8 mouse cellular contexts compared by ENCODE assay signal in genomic region chr19:37434263-37434951, GRCm38 (mm10). TPM values are rescaled to one million over a fixed set of nuclear protein-coding genes. Genes with fewer than 3 reads are reported as not detected.
DNase-seq lines count a peak whose midpoint lies in the region; ATAC-seq lines count a peak whose summit lies in the region.

TSS of gene Hhex (plus strand) at chr19:37434810.

- peak within 1 kb of the TSS; percentile 40 for H3K4me3 ChIP-seq in embryonic facial prominence, embryonic 12.5 days
- H3K4me3 ChIP-seq in heart, embryonic 13.5 days: peak within 1 kb of the TSS; percentile 73
- peak within 1 kb of the TSS; percentile 56 for H3K4me3 ChIP-seq in kidney, embryonic 15.5 days (replicated peaks)
- peak within 1 kb of the TSS; percentile 74 for H3K4me3 ChIP-seq in liver, embryonic 16.5 days (ENCODE audit: low read depth, low read length)

- no peaks in the 10 kb centered on the region for H3K36me3 ChIP-seq in embryonic facial prominence, embryonic 12.5 days
- H3K36me3 ChIP-seq in heart, embryonic 13.5 days: no peaks in the 10 kb centered on the region
- H3K36me3 ChIP-seq in kidney, embryonic 15.5 days: no peaks in the 10 kb centered on the region
- H3K36me3 ChIP-seq in liver, embryonic 16.5 days (ENCODE audit: control insufficient read depth, insufficient read depth): no peaks in the 10 kb centered on the region
- peaks cover 10% of the 10 kb centered on the region for H3K36me3 ChIP-seq in splenic B cell, adult 2 months (ENCODE audit: control insufficient read depth, insufficient read depth, low read length, poor library complexity, severe bottlenecking)

- no peak for ATAC-seq in cerebellum, adult (ENCODE audit: insufficient number of reproducible peaks, low FRiP score, low TSS enrichment)
- peak; percentile 74 for ATAC-seq in embryonic facial prominence, embryonic 12.5 days (ENCODE audit: insufficient number of reproducible peaks, insufficient read depth, low FRiP score, low TSS enrichment)
- peak; percentile 64 for ATAC-seq in heart, embryonic 13.5 days (ENCODE audit: extremely low read depth, insufficient number of reproducible peaks, low FRiP score, low TSS enrichment)
- peak; percentile 83 for ATAC-seq in kidney, embryonic 15.5 days (replicated peaks; ENCODE audit: low FRiP score)
- peak; percentile 82 for ATAC-seq in liver, embryonic 16.5 days (ENCODE audit: low read depth)

- H3K4me2 ChIP-seq in embryonic facial prominence, embryonic 12.5 days (replicated peaks): peak within 1 kb of the TSS; percentile 63
- H3K4me2 ChIP-seq in heart, embryonic 13.5 days: peak within 1 kb of the TSS; percentile 89
- peak within 1 kb of the TSS; percentile 77 for H3K4me2 ChIP-seq in kidney, embryonic 15.5 days
- H3K4me2 ChIP-seq in liver, embryonic 16.5 days (ENCODE audit: low read depth, low read length): peak within 1 kb of the TSS; percentile 66

- H3K9ac ChIP-seq in embryonic facial prominence, embryonic 12.5 days: peak within 1 kb of the TSS; percentile 38
- peak within 1 kb of the TSS; percentile 88 for H3K9ac ChIP-seq in heart, embryonic 13.5 days
- H3K9ac ChIP-seq in kidney, embryonic 15.5 days: peak within 1 kb of the TSS; percentile 58
- peak within 1 kb of the TSS; percentile 77 for H3K9ac ChIP-seq in liver, embryonic 16.5 days (ENCODE audit: low read depth, low read length)

- peaks cover 79% of the 10 kb centered on the region for H3K27me3 ChIP-seq in embryonic facial prominence, embryonic 12.5 days
- H3K27me3 ChIP-seq in heart, embryonic 13.5 days (replicated peaks): peaks cover 94% of the 10 kb centered on the region
- H3K27me3 ChIP-seq in kidney, embryonic 15.5 days: peaks cover 96% of the 10 kb centered on the region
- H3K27me3 ChIP-seq in liver, embryonic 16.5 days (ENCODE audit: control insufficient read depth, insufficient read depth, low read depth, low read length): peaks cover 50% of the 10 kb centered on the region
- no peaks in the 10 kb centered on the region for H3K27me3 ChIP-seq in splenic B cell, adult 2 months (ENCODE audit: control insufficient read depth, insufficient read depth, low read length, poor library complexity, severe bottlenecking)

- peaks cover 13% of the 10 kb centered on the region for H3K4me1 ChIP-seq in embryonic facial prominence, embryonic 12.5 days
- H3K4me1 ChIP-seq in heart, embryonic 13.5 days: peaks cover 34% of the 10 kb centered on the region
- H3K4me1 ChIP-seq in kidney, embryonic 15.5 days: peaks cover 36% of the 10 kb centered on the region
- peaks cover 3% of the 10 kb centered on the region for H3K4me1 ChIP-seq in liver, embryonic 16.5 days (ENCODE audit: control insufficient read depth, low read depth, low read length)

- peak; percentile 10 for DNase-seq in cerebellum, adult 9-11 months
- DNase-seq in neural tube, embryonic 10.5 days (ENCODE audit: extremely low spot score, low spot score): peak; percentile 64
- peak; percentile 90 for DNase-seq in splenic B cell, adult 2 months (ENCODE audit: low read depth, low spot score)

- peak within 1 kb of the TSS; percentile 37; the same call in 1 of the 2 replicates for H3K27ac ChIP-seq in embryonic facial prominence, embryonic 12.5 days
- H3K27ac ChIP-seq in heart, embryonic 13.5 days (replicated peaks): peak within 1 kb of the TSS; percentile 91
- peak within 1 kb of the TSS; percentile 87 for H3K27ac ChIP-seq in kidney, embryonic 15.5 days
- peak within 1 kb of the TSS; percentile 85 for H3K27ac ChIP-seq in liver, embryonic 16.5 days (ENCODE audit: low read length)

- 0% methylated on average over 62 of the region's 79 CpGs for WGBS in embryonic facial prominence, embryonic 12.5 days
- WGBS in heart, embryonic 13.5 days: under 1% methylated on average over 58 of the region's 79 CpGs
- WGBS in kidney, embryonic 15.5 days: under 1% methylated on average over 49 of the region's 79 CpGs
- under 1% methylated on average over 76 of the region's 79 CpGs for WGBS in liver, embryonic 16.5 days (ENCODE audit: insufficient replicate concordance)

- no peaks in the 10 kb centered on the region for H3K9me3 ChIP-seq in embryonic facial prominence, embryonic 12.5 days
- H3K9me3 ChIP-seq in heart, embryonic 13.5 days: 0 out of 2 replicates have a peak, but pooled peaks cover 3% of the 10 kb centered on the region
- H3K9me3 ChIP-seq in kidney, embryonic 15.5 days (replicated peaks): no peaks in the 10 kb centered on the region
- no peaks in the 10 kb centered on the region for H3K9me3 ChIP-seq in liver, embryonic 16.5 days (replicated peaks; ENCODE audit: control insufficient read depth, low read length)

RNA-seq across cellular contexts. Expression of gene Hhex, which starts in this region (rescaled TPM):
- 7.8 and 8.7 TPM in 2 replicates for polyA plus RNA-seq in embryonic facial prominence, embryonic 12.5 days (2016; fragmentation: Nextera tagmentation; extraction: Ambion mirVana)
- polyA plus RNA-seq in heart, embryonic 13.5 days (2015; fragmentation: Nextera tagmentation; extraction: Ambion mirVana): 14.6 and 15.1 TPM in 2 replicates
- 17.4 and 19.9 TPM in 2 replicates for polyA plus RNA-seq in kidney, embryonic 15.5 days (2015; fragmentation: Nextera tagmentation; extraction: Ambion mirVana)
- 34.2 and 34.6 TPM in 2 replicates for polyA plus RNA-seq in liver, embryonic 16.5 days (2015; fragmentation: Nextera tagmentation; extraction: Ambion mirVana)

Comparison
In these comparisons a context has a peak if more than half of its experiments do, and no peak if none do; other contexts are left out.
1. DNase-seq: peak in every context shown above with its lines; median percentile 90 in splenic B cell, adult 2 months; 64 in neural tube, embryonic 10.5 days; 10 in cerebellum, adult 9-11 months.
2. H3K27ac ChIP-seq: peak in every context shown above with its lines; median percentile 91 in heart, embryonic 13.5 days; 87 in kidney, embryonic 15.5 days; 85 in liver, embryonic 16.5 days; 37 in embryonic facial prominence, embryonic 12.5 days.
3. H3K9ac ChIP-seq: peak in every context shown above with its lines; median percentile 88 in heart, embryonic 13.5 days; 77 in liver, embryonic 16.5 days; 58 in kidney, embryonic 15.5 days; 38 in embryonic facial prominence, embryonic 12.5 days.